Mouse (Mus musculus) liver, adult 2 months (tissue): Measurements from ENCODE around the gene Gm1604a.
"Not testable (repeated sequence)": the region's sequence is repeated elsewhere in the genome, so short reads cannot be mapped to it uniquely, and the experiment has no call there.

ENCODE experiments used
- CTCF ChIP-seq: fragments of 200-500 bp; IDR thresholded peaks from 2 replicates; pipeline ENCODE4 v1.5.1; 2011; ENCODE audit warnings: low read depth, low read length, control low read depth
- POLR2A ChIP-seq: fragments of 200-500 bp; IDR thresholded peaks from 2 replicates; pipeline ENCODE4 v1.6.1; 2011; ENCODE audit warnings: low read length, control low read depth; ENCODE audit not compliant: insufficient read depth; ENCODE audit errors: extremely low read depth

DNA sequence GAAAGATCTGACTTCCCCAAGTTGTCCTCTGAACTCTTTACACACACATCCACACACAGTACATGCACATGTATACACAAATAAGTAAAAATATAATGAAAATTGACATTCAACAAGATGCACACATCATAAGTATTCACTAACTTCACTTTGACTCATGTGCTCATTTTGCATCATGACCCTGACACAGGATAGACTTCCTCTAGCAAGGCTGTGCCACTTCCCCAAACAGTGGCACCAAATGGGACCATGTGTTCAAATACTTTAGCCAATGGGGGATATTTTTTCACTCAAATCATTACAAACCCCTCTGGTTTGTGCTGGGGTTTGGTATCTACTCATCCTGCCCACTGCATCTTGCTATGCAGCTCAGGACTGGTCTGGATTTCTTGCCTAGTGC, 16.5 kb upstream of the Gm1604a start:
- TF ChIP-seq CTCF, POLR2A: not testable (repeated sequence)
